Mouse (Mus musculus) thymus, adult 2 months (tissue): Measurements from ENCODE around the gene Kif6.

ENCODE experiments used
- CTCF ChIP-seq: fragments of 200-500 bp; IDR thresholded peaks from 2 replicates; pipeline ENCODE4 v1.5.1; 2012; ENCODE audit warnings: mild to moderate bottlenecking, control low read depth, low read length, moderate library complexity, borderline replicate concordance; ENCODE audit not compliant: control insufficient read depth, poor library complexity, insufficient read depth; ENCODE audit errors: extremely low read depth
- POLR2A ChIP-seq: fragments of 200-500 bp; IDR thresholded peaks from 2 replicates; pipeline ENCODE4 v1.6.1; 2012; ENCODE audit warnings: mild to moderate bottlenecking, low read length, control low read depth, moderate library complexity; ENCODE audit not compliant: control insufficient read depth, poor library complexity, insufficient read depth; ENCODE audit errors: extremely low read depth

DNA sequence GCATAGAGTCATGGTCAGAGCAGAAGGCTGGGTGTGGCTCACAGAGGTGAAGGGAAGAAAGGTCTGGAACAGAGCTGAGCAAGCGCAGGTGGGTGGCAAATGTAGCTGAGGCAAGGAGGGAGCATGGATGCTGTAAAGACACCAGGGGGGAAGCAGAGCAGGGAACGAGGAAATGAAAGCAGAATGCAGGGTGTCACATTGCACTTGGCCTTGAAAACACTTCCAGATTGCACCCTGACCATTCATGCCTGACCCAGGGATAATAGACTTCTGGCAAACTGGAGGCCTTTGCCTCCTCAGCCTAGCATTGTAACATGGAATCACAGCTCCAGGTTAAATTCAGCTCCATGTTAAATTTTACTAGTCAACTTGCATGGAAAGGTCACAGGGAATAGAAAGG lies 185.2 kb downstream of the Kif6 start:
- TF ChIP-seq CTCF (no peak), POLR2A (no peak)
